Mouse (Mus musculus) neural tube, embryonic 12.5 days (tissue): ENCODE measurements around the gene Fbxo2. TPM values are rescaled to one million over a fixed set of nuclear protein-coding genes. Genes with fewer than 3 reads are reported as not detected.
"Not testable (repeated sequence)": the region's sequence is repeated elsewhere in the genome, so short reads cannot be mapped to it uniquely, and the experiment has no call there.

Experiments used
- ATAC-seq: fragments of 200-750 bp; cut with Nextera tagmentation; 2 replicates; pipeline ENCODE4 v1.8.0; 2017; ENCODE audit warnings: low read depth, mild to moderate bottlenecking, moderate TSS enrichment, moderate library complexity; ENCODE audit not compliant: low FRiP score
- H3K27ac ChIP-seq: fragments of 300-500 bp; sonication (generic); 2 replicates; pipeline ENCODE4 v1.5.1; 2016
- H3K27me3 ChIP-seq: fragments of 300-500 bp; sonication (generic); replicated peaks from 2 replicates; pipeline ENCODE4 v1.6.1; 2016; ENCODE audit warnings: mild to moderate bottlenecking
- H3K36me3 ChIP-seq: fragments of 300-500 bp; sonication (generic); 2 replicates; pipeline ENCODE4 v1.6.1; 2016; ENCODE audit warnings: mild to moderate bottlenecking
- H3K4me1 ChIP-seq: fragments of 300-500 bp; sonication (generic); 2 replicates; pipeline ENCODE4 v1.6.1; 2016
- H3K4me2 ChIP-seq: fragments of 300-500 bp; sonication (generic); replicated peaks from 2 replicates; pipeline ENCODE4 v1.6.1; 2016; ENCODE audit warnings: mild to moderate bottlenecking
- H3K4me3 ChIP-seq: fragments of 300-500 bp; sonication (generic); 2 replicates; pipeline ENCODE4 v1.5.1; 2016
- H3K9ac ChIP-seq: fragments of 300-500 bp; sonication (generic); 2 replicates; pipeline ENCODE4 v1.6.1; 2016; ENCODE audit warnings: mild to moderate bottlenecking
- H3K9me3 ChIP-seq: fragments of 300-500 bp; sonication (generic); 2 replicates; pipeline ENCODE4 v1.6.1; 2016; ENCODE audit warnings: mild to moderate bottlenecking
- WGBS: fragments of 180-500 bp; shearing (Covaris S2); methylation state at CpG from one replicate; pipeline ENCODE4 v1.1.7; 2016; 5-methylcytosine and 5-hydroxymethylcytosine counted together
- polyA plus RNA-seq: library from polyadenylated mRNA; unstranded; fragments of >200 nt; fragmentation: Nextera tagmentation; extraction: Ambion mirVana; gene quantifications from 2 replicates; pipeline ENCODE4 v1.2.1, GENCODE M21; 2016

Fbxo2 gene
- polyA plus RNA-seq, 1 experiment from 2014 or later = 4.0 TPM

DNA sequence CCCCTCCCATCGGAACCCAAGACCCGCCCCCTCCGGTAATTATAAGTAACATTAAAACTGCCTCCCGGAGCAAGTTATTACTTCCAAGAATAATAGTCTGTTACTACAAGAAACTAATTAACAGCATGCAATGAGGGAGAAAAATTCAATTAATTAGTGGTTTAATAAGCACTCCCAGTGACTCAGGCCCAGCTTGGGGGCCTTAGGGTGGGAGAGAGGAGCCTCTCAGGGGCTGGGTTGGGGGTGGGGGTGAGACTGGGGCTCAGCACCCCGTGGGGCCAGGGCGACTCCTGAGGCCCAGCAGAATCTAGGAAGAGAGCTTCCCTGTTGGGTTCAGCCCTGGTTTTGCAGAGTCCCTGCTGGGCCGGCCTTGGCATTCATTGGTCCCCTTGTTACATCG lies 21.9 kb downstream of the Fbxo2 start:
- ATAC-seq = 0 out of 2 replicates have a peak, but pooled peaks have one; percentile 29
- WGBS = 36% methylated on average over 8 of the region's 8 CpGs
- Histone ChIP-seq H3K27ac (no peak overlapping the region), H3K4me3 (no peak overlapping the region), H3K4me1 (peaks cover 10% of the 10 kb centered on the region; the same call in 1 of the 2 replicates), H3K27me3 (no peaks in the 10 kb centered on the region), H3K9ac (no peak overlapping the region), H3K36me3 (no peaks in the 10 kb centered on the region), H3K9me3 (no peaks in the 10 kb centered on the region), H3K4me2 (no peak overlapping the region)

DNA sequence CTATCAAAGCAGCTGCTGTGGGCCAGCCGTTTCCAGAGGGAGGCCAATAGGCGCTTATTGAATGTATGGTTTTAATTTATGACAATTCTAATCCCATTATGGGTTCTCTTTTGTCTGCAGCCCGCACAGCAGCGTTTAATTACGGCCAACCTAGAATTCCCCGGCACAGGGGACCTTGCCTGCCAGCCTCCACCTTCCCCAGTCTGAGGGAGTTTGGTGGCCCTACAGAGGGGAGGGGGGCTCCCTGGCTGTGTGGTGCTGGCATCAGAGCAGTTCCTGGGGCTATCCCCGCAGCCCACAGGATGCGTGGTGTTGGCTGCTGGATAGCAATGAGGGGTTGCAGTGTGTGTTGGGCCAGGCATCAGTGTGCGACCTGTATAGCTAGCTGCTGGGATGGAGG lies 24.1 kb downstream of the Fbxo2 start:
- Histone ChIP-seq H3K27me3 (no peaks in the 10 kb centered on the region), H3K27ac (no peak overlapping the region), H3K36me3 (no peaks in the 10 kb centered on the region), H3K4me1 (peaks cover 10% of the 10 kb centered on the region; the same call in 1 of the 2 replicates), H3K9me3 (no peaks in the 10 kb centered on the region), H3K4me3 (no peak overlapping the region), H3K9ac (no peak overlapping the region), H3K4me2 (no peak overlapping the region)
- ATAC-seq = no peak
- WGBS = 30% methylated on average over 9 of the region's 9 CpGs

DNA sequence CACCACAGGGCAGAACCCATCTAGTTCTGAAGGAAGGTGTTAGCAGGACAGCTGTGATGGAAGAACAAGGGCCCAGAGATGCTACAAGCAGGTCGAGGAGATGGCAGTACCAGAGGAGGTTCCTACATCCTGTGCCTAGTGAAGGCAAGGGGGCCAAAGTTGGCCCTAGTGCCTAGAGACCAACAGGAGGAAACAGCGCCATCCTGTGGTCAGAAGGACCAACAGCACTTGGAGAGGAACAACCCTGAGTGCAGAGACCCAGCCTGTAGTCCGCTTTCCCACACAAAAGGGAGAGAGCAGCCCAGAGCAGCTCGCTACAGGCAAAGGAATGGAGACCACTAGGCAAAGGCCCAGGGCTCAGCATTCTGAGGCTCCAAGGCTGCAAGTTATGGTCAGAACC lies 25.4 kb downstream of the Fbxo2 start:
- H3K4me2 ChIP-seq = no peak overlapping the region
- H3K36me3 ChIP-seq = no peaks in the 10 kb centered on the region
- H3K27ac ChIP-seq = no peak overlapping the region
- H3K9ac ChIP-seq = no peak overlapping the region
- no peaks in the 10 kb centered on the region for H3K9me3 ChIP-seq
- WGBS = 79% methylated on average over 4 of the region's 4 CpGs
- no peaks in the 10 kb centered on the region for H3K27me3 ChIP-seq
- no peak for ATAC-seq
- no peak overlapping the region for H3K4me3 ChIP-seq
- peaks cover 10% of the 10 kb centered on the region; the same call in 1 of the 2 replicates for H3K4me1 ChIP-seq

DNA sequence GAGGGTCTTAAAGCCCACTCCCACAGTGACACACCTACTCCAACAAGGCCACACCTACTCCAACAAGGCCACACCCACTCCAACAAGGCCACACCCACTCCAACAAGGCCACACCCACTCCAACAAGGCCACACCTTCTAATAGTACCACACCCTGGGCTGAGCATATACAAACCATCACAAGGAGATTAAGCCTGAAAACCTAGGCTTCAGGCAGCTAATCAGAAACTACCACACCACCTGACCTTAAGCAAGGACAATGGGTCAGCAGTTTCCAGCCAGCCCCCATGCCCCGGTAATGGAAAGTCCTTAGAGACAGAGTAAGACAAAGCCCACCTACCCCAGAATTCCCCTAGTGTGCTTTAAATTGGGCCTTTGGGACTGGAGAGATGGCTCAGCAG lies 28.3 kb downstream of the Fbxo2 start:
- not testable (repeated sequence) for H3K27ac ChIP-seq, H3K9me3 ChIP-seq, H3K4me2 ChIP-seq, H3K4me1 ChIP-seq, H3K4me3 ChIP-seq, ATAC-seq, H3K36me3 ChIP-seq, H3K27me3 ChIP-seq, H3K9ac ChIP-seq
- 88% methylated on average over 1 of the region's 1 CpGs for WGBS

DNA sequence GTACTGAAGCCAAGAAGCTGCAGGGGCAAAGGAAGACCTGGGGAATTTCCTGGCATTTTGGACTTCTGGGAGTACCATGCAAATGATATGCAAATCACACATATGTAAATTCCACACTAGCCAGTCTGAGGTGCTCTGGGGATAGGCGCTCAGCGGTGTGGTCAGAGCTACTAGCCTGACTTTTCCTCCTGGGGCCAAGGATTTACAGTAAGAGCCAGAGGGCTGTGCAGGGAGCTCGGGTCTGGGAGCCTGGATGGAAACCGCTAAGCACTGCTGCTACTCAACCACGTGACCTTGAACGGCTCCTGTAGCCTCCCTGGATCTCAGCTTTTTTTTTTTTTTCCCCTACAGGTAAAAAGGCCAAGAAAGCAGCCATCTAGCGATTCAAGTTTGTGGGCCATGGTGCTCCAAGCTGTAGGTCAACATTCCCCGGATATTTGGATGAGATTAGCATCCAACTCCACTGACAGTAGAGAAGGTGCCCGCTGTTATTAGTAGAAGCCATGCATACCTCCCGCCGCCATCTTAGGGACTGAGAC lies 32.4 kb downstream of the Fbxo2 start:
- ATAC-seq = peak; percentile 37; the same call in 1 of the 2 replicates
- WGBS = 30% methylated on average over 11 of the region's 11 CpGs
- H3K4me2 ChIP-seq = no peak overlapping the region
- no peaks in the 10 kb centered on the region for H3K27me3 ChIP-seq
- H3K36me3 ChIP-seq = no peaks in the 10 kb centered on the region
- H3K9ac ChIP-seq = no peak overlapping the region
- H3K4me1 ChIP-seq = 0 out of 2 replicates have a peak, but pooled peaks cover 2% of the 10 kb centered on the region
- H3K27ac ChIP-seq = no peak overlapping the region
- H3K4me3 ChIP-seq = no peak overlapping the region
- H3K9me3 ChIP-seq = no peaks in the 10 kb centered on the region

DNA sequence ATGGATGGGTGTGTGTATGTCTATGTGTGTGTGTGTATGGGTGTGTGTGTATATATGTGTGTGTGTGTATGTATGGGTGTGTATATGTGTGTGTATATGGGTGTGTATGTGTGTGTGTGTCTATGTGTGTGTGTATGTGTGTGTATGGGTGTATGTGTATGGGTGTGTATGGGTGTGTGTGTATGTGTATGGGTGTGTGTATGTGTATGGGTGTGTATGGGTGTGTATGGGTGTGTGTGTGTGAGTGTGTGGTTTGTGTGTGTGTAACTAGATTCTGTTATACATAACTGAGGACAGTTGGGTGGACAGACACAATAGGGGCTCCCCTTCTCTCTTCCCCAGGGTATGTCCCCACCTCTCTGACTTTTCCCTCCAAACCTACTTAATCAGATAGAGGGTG lies 34.0 kb downstream of the Fbxo2 start:
- Histone ChIP-seq H3K27ac (no peak overlapping the region), H3K4me1 (0 out of 2 replicates have a peak, but pooled peaks cover 10% of the 10 kb centered on the region), H3K36me3 (no peaks in the 10 kb centered on the region), H3K27me3 (0 out of 2 replicates have a peak, but pooled peaks cover 6% of the 10 kb centered on the region), H3K9me3 (no peaks in the 10 kb centered on the region), H3K4me3 (no peak overlapping the region), H3K9ac (no peak overlapping the region), H3K4me2 (no peak overlapping the region)
- ATAC-seq = no peak

DNA sequence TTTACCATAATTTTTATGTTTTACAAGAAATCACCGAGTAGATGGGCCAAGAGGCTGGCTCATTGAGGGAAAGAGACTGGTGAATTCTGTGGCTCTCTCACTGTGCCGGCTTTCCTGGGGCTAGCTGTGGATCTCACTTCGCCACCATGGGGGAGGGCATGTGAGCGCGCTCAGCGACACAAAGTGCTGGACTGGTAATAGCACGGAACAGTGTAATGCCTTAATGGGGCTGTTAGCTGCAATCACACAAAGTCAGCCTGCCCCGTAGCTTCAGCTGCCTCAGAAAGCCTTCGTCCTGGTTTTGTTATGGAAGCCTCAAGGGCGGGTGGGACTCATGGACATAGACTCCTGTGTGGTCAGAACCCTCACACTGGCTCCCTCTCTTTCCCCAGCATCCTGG lies 38.3 kb downstream of the Fbxo2 start:
- Histone ChIP-seq H3K27ac (no peak overlapping the region), H3K27me3 (0 out of 2 replicates have a peak, but pooled peaks cover 6% of the 10 kb centered on the region), H3K4me1 (0 out of 2 replicates have a peak, but pooled peaks cover 12% of the 10 kb centered on the region), H3K4me3 (no peak overlapping the region), H3K4me2 (peak overlapping the region; percentile 25; the same call in 1 of the 2 replicates), H3K9ac (no peak overlapping the region), H3K9me3 (no peaks in the 10 kb centered on the region), H3K36me3 (no peaks in the 10 kb centered on the region)
- WGBS = 16% methylated on average over 10 of the region's 10 CpGs
- no peak for ATAC-seq

DNA sequence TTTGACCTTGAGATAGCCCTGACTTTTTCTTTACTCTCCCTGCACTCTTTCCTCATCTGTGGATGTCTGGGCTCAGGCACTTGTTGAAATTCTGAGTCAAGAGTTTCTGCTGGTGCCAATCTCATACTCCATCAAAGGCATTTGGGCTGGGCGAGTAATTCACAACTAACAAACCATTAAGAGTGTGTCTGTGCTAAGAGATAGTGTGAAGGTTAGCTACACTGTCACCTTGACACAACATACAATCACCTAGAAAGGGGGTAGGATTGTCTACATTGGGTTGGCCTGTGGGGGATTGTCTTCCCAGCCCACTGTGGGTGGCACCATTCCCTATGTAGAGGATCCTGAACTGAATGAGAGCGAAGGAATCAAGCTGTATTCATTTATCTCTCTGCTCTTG lies 43.1 kb downstream of the Fbxo2 start:
- Histone ChIP-seq H3K9me3 (no peaks in the 10 kb centered on the region), H3K27ac (no peak overlapping the region), H3K9ac (no peak overlapping the region), H3K36me3 (no peaks in the 10 kb centered on the region), H3K4me1 (peaks cover 12% of the 10 kb centered on the region), H3K27me3 (0 out of 2 replicates have a peak, but pooled peaks cover 6% of the 10 kb centered on the region), H3K4me2 (no peak overlapping the region), H3K4me3 (no peak overlapping the region)
- 86% methylated on average over 2 of the region's 2 CpGs for WGBS
- no peak for ATAC-seq

DNA sequence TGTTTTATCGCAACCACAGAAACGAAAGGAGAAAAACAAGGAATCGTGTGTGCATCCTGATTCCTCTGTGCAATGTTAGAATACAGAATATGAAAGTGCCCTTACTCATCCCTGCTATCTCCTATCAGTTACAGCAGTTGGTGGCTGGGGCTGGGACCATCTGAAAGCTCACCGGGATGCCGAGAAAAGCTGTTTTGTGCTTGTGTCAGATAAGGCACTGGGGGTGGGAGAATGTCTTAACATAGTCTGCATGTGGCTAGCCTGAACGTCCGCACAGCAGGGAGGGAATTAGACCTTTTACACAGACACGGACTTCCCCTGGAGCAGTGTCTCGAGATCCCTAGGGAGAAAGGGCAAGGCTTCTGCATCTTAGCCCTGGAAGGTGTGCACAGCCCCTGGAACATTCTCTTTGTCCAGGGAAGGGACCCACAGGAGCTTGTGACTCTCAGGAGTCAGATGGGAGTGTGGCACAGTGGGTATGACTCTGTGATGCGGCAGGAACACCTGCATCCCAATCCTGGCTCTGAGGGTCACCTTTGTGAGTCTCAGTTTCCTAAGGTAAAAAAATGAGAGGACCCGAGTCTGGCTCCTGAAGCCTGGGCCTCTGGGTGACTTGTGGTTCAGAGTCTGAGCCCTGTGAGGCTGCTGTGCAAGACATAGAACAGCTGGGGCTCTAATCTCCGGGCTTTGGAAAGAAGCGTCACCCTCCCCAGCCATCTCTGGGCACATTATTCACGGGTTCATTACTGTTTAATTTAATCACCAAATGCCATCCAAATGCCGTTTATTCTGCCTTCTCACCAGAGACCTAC lies 43.8 kb downstream of the Fbxo2 start:
- Histone ChIP-seq H3K27ac (no peak overlapping the region), H3K9ac (no peak overlapping the region), H3K9me3 (no peaks in the 10 kb centered on the region), H3K36me3 (no peaks in the 10 kb centered on the region), H3K27me3 (no peaks in the 10 kb centered on the region), H3K4me1 (peaks cover 6% of the 10 kb centered on the region), H3K4me2 (no peak overlapping the region), H3K4me3 (no peak overlapping the region)
- peak; percentile 43; the same call in 1 of the 2 replicates for ATAC-seq
- 62% methylated on average over 15 of the region's 15 CpGs for WGBS

DNA sequence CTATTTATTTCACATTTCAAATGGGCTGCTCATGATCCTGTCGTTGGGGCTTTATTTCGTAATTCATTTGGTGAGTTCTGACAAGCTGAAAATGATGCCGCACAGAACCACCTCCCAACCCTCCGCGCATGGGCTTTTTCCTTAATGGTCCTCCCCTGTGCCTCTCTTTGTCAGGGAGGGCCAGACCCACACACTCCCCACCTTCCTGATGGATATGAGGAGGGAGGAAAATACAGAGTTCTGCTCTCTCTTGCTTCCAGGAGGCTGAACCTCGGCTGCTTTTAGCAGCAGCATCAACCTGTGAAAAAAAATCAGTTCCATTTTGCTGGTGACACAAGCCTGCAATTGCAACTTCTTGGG lies 44.4 kb downstream of the Fbxo2 start:
- Histone ChIP-seq H3K27ac (no peak overlapping the region; the same call in 1 of the 2 replicates), H3K9me3 (no peaks in the 10 kb centered on the region), H3K27me3 (no peaks in the 10 kb centered on the region), H3K9ac (no peak overlapping the region), H3K36me3 (no peaks in the 10 kb centered on the region), H3K4me1 (peaks cover 6% of the 10 kb centered on the region), H3K4me3 (no peak overlapping the region), H3K4me2 (no peak overlapping the region)
- 0 out of 2 replicates have a peak, but pooled peaks have one; percentile 18 for ATAC-seq
- WGBS = 56% methylated on average over 6 of the region's 6 CpGs

DNA sequence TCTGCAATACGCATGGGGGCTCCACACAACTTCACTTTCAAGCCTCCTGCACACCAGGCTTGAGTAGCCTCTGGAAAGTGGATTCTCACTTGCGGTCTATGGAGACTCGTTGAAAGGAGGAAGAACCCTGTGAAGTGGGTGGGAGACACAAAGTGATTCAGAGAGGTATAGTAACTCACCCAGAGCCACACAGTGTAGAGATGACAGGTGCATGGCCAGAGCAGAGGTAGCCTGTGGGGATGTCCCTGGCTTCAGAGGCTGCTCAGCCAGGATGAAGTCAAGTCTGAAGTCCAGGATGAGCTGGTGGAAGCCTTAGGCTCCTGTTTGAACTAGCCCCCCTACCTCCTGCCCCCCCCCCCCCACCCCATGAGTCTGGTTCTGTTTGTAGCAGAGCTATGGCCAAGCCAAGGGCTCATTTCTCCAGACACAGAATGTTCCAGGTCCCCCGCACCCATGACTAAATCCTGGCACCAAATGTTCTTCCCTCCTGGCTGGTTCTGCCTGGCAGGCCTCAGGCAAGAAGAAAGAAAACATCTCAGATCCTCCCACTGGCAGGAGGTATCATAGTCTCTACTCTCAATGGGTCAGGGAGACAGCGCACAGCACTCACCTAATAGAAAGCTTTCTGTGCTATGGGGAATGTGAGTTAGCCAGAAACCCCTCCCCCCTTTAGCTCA lies 54.2 kb downstream of the Fbxo2 start:
- H3K4me2 ChIP-seq = no peak overlapping the region
- H3K9me3 ChIP-seq = no peaks in the 10 kb centered on the region
- H3K4me3 ChIP-seq = no peak overlapping the region
- 56% methylated on average over 5 of the region's 5 CpGs for WGBS
- H3K9ac ChIP-seq = no peak overlapping the region
- H3K27me3 ChIP-seq = no peaks in the 10 kb centered on the region; the same call in 1 of the 2 replicates
- H3K4me1 ChIP-seq = peaks cover 22% of the 10 kb centered on the region
- no peaks in the 10 kb centered on the region for H3K36me3 ChIP-seq
- no peak overlapping the region for H3K27ac ChIP-seq
- 0 out of 2 replicates have a peak, but pooled peaks have one; percentile 34 for ATAC-seq

DNA sequence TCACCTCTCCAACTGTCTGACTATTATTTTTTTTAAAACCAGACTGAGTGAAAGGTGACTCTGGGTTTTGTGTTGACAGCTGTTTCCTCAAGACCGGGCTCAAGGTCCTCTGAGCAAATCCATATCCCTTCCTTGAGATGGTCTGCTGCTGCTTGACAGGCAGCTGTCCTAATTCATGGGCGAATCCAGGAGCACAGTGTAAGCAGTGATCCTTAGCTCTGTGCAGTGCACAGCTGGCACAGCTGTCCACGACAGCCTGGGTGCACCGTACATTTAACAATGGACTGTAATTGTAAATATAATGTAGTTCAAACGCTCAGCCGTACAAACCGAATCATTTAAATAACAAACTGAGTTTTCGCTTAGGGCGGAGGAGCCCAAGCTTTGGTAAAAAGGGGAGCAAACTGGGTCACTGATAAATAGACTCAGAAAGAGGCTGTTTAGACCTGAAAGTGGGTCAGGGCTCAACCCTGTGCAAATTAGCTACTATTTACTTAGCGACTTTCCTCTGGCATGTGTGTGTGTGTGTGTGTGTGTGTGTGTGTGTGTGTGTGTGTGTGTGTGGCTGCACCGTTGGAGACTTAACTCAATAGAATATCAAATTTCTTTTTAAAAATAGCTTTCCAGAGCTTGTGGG lies 55.0 kb downstream of the Fbxo2 start:
- ATAC-seq = no peak
- Histone ChIP-seq H3K4me1 (peaks cover 22% of the 10 kb centered on the region), H3K27me3 (no peaks in the 10 kb centered on the region; the same call in 1 of the 2 replicates), H3K4me3 (no peak overlapping the region), H3K27ac (no peak overlapping the region), H3K9me3 (no peaks in the 10 kb centered on the region), H3K4me2 (no peak overlapping the region), H3K36me3 (no peaks in the 10 kb centered on the region), H3K9ac (no peak overlapping the region)
- 54% methylated on average over 11 of the region's 11 CpGs for WGBS
